In genomic region chr11:94539761-94540160, GRCm38 (mm10) we compare ENCODE assay signal across 19 mouse cellular contexts. TPM values are rescaled to one million over a fixed set of nuclear protein-coding genes. Genes with fewer than 3 reads are reported as not detected.
DNase-seq lines count a peak whose midpoint lies in the region; ATAC-seq lines count a peak whose summit lies in the region.
"Had no signal": no experiment of that assay in that cellular context is flagged by ENCODE, and none has a peak within 500 bp of the region (broad histone marks: within the 10 kb centered on the region; RNA-seq: fewer than 3 reads in every experiment).

No protein-coding gene starts in this region.

- no peaks in the 10 kb centered on the region for H3K27me3 ChIP-seq in midbrain, embryonic 11.5 days (ENCODE audit: control insufficient read depth, insufficient read depth, low read length)
- no peaks in the 10 kb centered on the region for H3K27me3 ChIP-seq in midbrain, embryonic 10.5 days (ENCODE audit: low read depth, poor library complexity, severe bottlenecking)
- H3K27me3 ChIP-seq: CH12.LX, Patski had no signal

- H3K27ac ChIP-seq in midbrain, embryonic 11.5 days (ENCODE audit: low read depth, low read length): no peak overlapping the region
- H3K27ac ChIP-seq in midbrain, embryonic 10.5 days (replicated peaks): no peak overlapping the region

- ATAC-seq in midbrain, embryonic 11.5 days (ENCODE audit: low FRiP score): no peak
- ATAC-seq: activated CD4-positive, CD25-positive, alpha-beta regulatory T cell, adult 4 months; CD4-positive, CD25-positive, alpha-beta regulatory T cell, adult 4 months; Patski had no signal

- no peak overlapping the region for H3K4me3 ChIP-seq in midbrain, embryonic 11.5 days (ENCODE audit: low read depth, low read length)
- no peak overlapping the region for H3K4me3 ChIP-seq in midbrain, embryonic 10.5 days

- WGBS in midbrain, embryonic 11.5 days: 82% methylated on average over 7 of the region's 7 CpGs
- 82% methylated on average over 7 of the region's 7 CpGs for WGBS in midbrain, embryonic 10.5 days

- DNase-seq in midbrain, embryonic 11.5 days (ENCODE audit: low spot score, missing footprints): peak; percentile 66
- no peak for DNase-seq in midbrain, embryonic 10.5 days (ENCODE audit: low spot score)
- DNase-seq: adrenal gland, adult 2 months; adrenal gland, adult 8-10 months; adrenal gland, postnatal 10 days; adrenal gland, postnatal 14 days; adrenal gland, postnatal 25 days; adrenal gland, postnatal 36 days; B cell, adult 2 months; cerebellum, adult 11 months; cerebellum, adult 11-12 months; cerebellum, adult 18-20 months; cerebellum, adult 2 months had no signal

- no peaks in the 10 kb centered on the region for H3K36me3 ChIP-seq in midbrain, embryonic 11.5 days (ENCODE audit: control insufficient read depth, insufficient read depth, low read length)
- H3K36me3 ChIP-seq in midbrain, embryonic 10.5 days: peaks cover 16% of the 10 kb centered on the region

- no peak overlapping the region for H3K4me2 ChIP-seq in midbrain, embryonic 11.5 days

- no peak overlapping the region for H3K9ac ChIP-seq in midbrain, embryonic 11.5 days (ENCODE audit: low read length)

- H3K9me3 ChIP-seq in midbrain, embryonic 11.5 days (ENCODE audit: control insufficient read depth, low read length): no peaks in the 10 kb centered on the region
- no peaks in the 10 kb centered on the region for H3K9me3 ChIP-seq in midbrain, embryonic 10.5 days (replicated peaks)
- H3K9me3 ChIP-seq: G1E had no signal

- H3K4me1 ChIP-seq in midbrain, embryonic 11.5 days (ENCODE audit: control insufficient read depth, insufficient read depth, low read length): no peaks in the 10 kb centered on the region
- H3K4me1 ChIP-seq in midbrain, embryonic 10.5 days: peaks cover 8% of the 10 kb centered on the region

RNA-seq across cellular contexts. Expression of gene Rsad1, which starts 9.3 kb away (rescaled TPM):
- polyA plus RNA-seq in midbrain, embryonic 11.5 days (2014; fragmentation: Nextera tagmentation; extraction: Ambion mirVana): 3.7 and 3.9 TPM in 2 replicates
- polyA plus RNA-seq in midbrain, embryonic 10.5 days (2016; fragmentation: Nextera tagmentation; extraction: Ambion mirVana): 4.6 and 5.1 TPM in 2 replicates

RNA-seq across cellular contexts. Expression of gene Mycbpap, which starts 18.2 kb away (rescaled TPM):
- polyA plus RNA-seq in midbrain, embryonic 11.5 days (2014; fragmentation: Nextera tagmentation; extraction: Ambion mirVana): 3.7 and 4.1 TPM in 2 replicates
- polyA plus RNA-seq in midbrain, embryonic 10.5 days (2016; fragmentation: Nextera tagmentation; extraction: Ambion mirVana): 2.7 and 2.9 TPM in 2 replicates
- polyA plus RNA-seq: activated CD4-positive, CD25-positive, alpha-beta regulatory T cell, adult 4 months; C2C12; CD4-positive, CD25-positive, alpha-beta regulatory T cell, adult 4 months; G1E had no signal

RNA-seq across cellular contexts. Expression of gene Chad, which starts 25.1 kb away (rescaled TPM):
- 0.20 and 0.30 TPM in 2 replicates for polyA plus RNA-seq in midbrain, embryonic 11.5 days (2014; fragmentation: Nextera tagmentation; extraction: Ambion mirVana)
- 0.12 and 0.39 TPM in 2 replicates for polyA plus RNA-seq in midbrain, embryonic 10.5 days (2016; fragmentation: Nextera tagmentation; extraction: Ambion mirVana)
- polyA plus RNA-seq: G1E had no signal

RNA-seq across cellular contexts. Expression of gene Epn3, which starts 40.0 kb away (rescaled TPM):
- 0.27 and 0.50 TPM in 2 replicates for polyA plus RNA-seq in midbrain, embryonic 11.5 days (2014; fragmentation: Nextera tagmentation; extraction: Ambion mirVana)
- polyA plus RNA-seq in midbrain, embryonic 10.5 days (2016; fragmentation: Nextera tagmentation; extraction: Ambion mirVana): 0.57 and 0.80 TPM in 2 replicates
- polyA plus RNA-seq: activated CD4-positive, CD25-positive, alpha-beta regulatory T cell, adult 4 months; CD4-positive, CD25-positive, alpha-beta regulatory T cell, adult 4 months; G1E had no signal

RNA-seq across cellular contexts. Expression of gene Spata20, which starts 53.8 kb away (rescaled TPM):
- polyA plus RNA-seq in midbrain, embryonic 11.5 days (2014; fragmentation: Nextera tagmentation; extraction: Ambion mirVana): not detected in 2 replicates
- 0.12 TPM in 1 of 2 replicates, not detected in the other for polyA plus RNA-seq in midbrain, embryonic 10.5 days (2016; fragmentation: Nextera tagmentation; extraction: Ambion mirVana)
- polyA plus RNA-seq: activated CD4-positive, CD25-positive, alpha-beta regulatory T cell, adult 4 months; adrenal gland, adult 2 months; C2C12; CD4-positive, CD25-positive, alpha-beta regulatory T cell, adult 4 months; G1E had no signal
